Mouse (Mus musculus) midbrain, embryonic 15.5 days (tissue): ENCODE data around the gene E2f4. TPM values are rescaled to one million over a fixed set of nuclear protein-coding genes. Genes with fewer than 3 reads are reported as not detected.

Experiments
- ATAC-seq: fragments of 200-750 bp; cut with Nextera tagmentation; replicated peaks from 2 replicates; pipeline ENCODE4 v1.8.0; 2017; ENCODE audit warnings: moderate TSS enrichment
- H3K27ac ChIP-seq: fragments of 300-500 bp; sonication (generic); 2 replicates; pipeline ENCODE4 v1.5.1; 2015; ENCODE audit warnings: mild to moderate bottlenecking, inconsistent platforms
- H3K27me3 ChIP-seq: fragments of 300-500 bp; sonication (generic); replicated peaks from 2 replicates; pipeline ENCODE4 v1.6.1; 2015; ENCODE audit warnings: inconsistent platforms
- H3K36me3 ChIP-seq: fragments of 300-500 bp; sonication (generic); replicated peaks from 2 replicates; pipeline ENCODE4 v1.6.1; 2015; ENCODE audit warnings: inconsistent platforms
- H3K4me1 ChIP-seq: fragments of 300-500 bp; sonication (generic); 2 replicates; pipeline ENCODE4 v1.6.1; 2015; ENCODE audit warnings: inconsistent platforms
- H3K4me2 ChIP-seq: fragments of 300-500 bp; sonication (generic); 2 replicates; pipeline ENCODE4 v1.6.1; 2015; ENCODE audit warnings: inconsistent platforms, mild to moderate bottlenecking, moderate library complexity
- H3K4me3 ChIP-seq: fragments of 300-500 bp; sonication (generic); 2 replicates; pipeline ENCODE4 v1.5.1; 2015; ENCODE audit warnings: mild to moderate bottlenecking, inconsistent platforms
- H3K9ac ChIP-seq: fragments of 300-500 bp; sonication (generic); 2 replicates; pipeline ENCODE4 v1.6.1; 2015; ENCODE audit warnings: mild to moderate bottlenecking, inconsistent platforms
- H3K9me3 ChIP-seq: fragments of 300-500 bp; sonication (generic); 2 replicates; pipeline ENCODE4 v1.6.1; 2016; ENCODE audit warnings: inconsistent platforms
- WGBS: fragments of 180-500 bp; shearing (Covaris S2); methylation state at CpG from one replicate; pipeline ENCODE4 v1.1.7; 2015; ENCODE audit warnings: mixed read lengths; 5-methylcytosine and 5-hydroxymethylcytosine counted together
- polyA plus RNA-seq: library from polyadenylated mRNA; unstranded; fragments of >200 nt; fragmentation: Nextera tagmentation; extraction: Ambion mirVana; gene quantifications from 2 replicates; pipeline ENCODE4 v1.2.1, GENCODE M21; 2015

The E2f4 gene
- polyA plus RNA-seq, 1 experiment from 2014 or later: 45.3 TPM

- ATAC-seq: no peak
- H3K27ac ChIP-seq: no peak overlapping the region
- H3K9me3 ChIP-seq: no peaks in the 10 kb centered on the region
- no peaks in the 10 kb centered on the region for H3K27me3 ChIP-seq
- H3K36me3 ChIP-seq: peaks cover 41% of the 10 kb centered on the region
- WGBS: 89% methylated on average over 8 of the region's 8 CpGs
- H3K9ac ChIP-seq: no peak overlapping the region
- no peak overlapping the region for H3K4me2 ChIP-seq
- H3K4me1 ChIP-seq: peaks cover 20% of the 10 kb centered on the region
- H3K4me3 ChIP-seq: no peak overlapping the region
Observed at GRCm38 (mm10) chr8:105303396-105303795, 5.9 kb downstream of the E2f4 start.

GRCm38 (mm10) chr8:105303874-105304273 lies 6.4 kb downstream of the E2f4 start:
- Histone ChIP-seq H3K4me3 (no peak overlapping the region), H3K4me2 (no peak overlapping the region), H3K36me3 (peaks cover 41% of the 10 kb centered on the region), H3K27ac (no peak overlapping the region), H3K4me1 (peaks cover 16% of the 10 kb centered on the region), H3K9ac (no peak overlapping the region), H3K27me3 (no peaks in the 10 kb centered on the region), H3K9me3 (no peaks in the 10 kb centered on the region)
- ATAC-seq: no peak
- 87% methylated on average over 9 of the region's 9 CpGs for WGBS

GRCm38 (mm10) chr8:105304325-105305210 lies 7.1 kb downstream of the E2f4 start:
- Histone ChIP-seq H3K4me3 (no peak overlapping the region), H3K4me2 (no peak overlapping the region), H3K9ac (no peak overlapping the region), H3K36me3 (peaks cover 41% of the 10 kb centered on the region), H3K9me3 (no peaks in the 10 kb centered on the region), H3K4me1 (peaks cover 11% of the 10 kb centered on the region), H3K27ac (0 out of 2 replicates have a peak overlapping the region, but pooled peaks have one; percentile 9), H3K27me3 (no peaks in the 10 kb centered on the region)
- 60% methylated on average over 9 of the region's 9 CpGs for WGBS
- ATAC-seq: peak; percentile 30

GRCm38 (mm10) chr8:105305211-105306145 lies 8.0 kb downstream of the E2f4 start, which contains the start of gene Elmo3:
Elmo3 (plus strand) TSS chr8:105305601.
- H3K9me3 ChIP-seq: no peaks in the 10 kb centered on the region
- no peak within 1 kb of the TSS for H3K9ac ChIP-seq
- peaks cover 41% of the 10 kb centered on the region for H3K36me3 ChIP-seq
- H3K4me3 ChIP-seq: 0 out of 2 replicates have a peak within 1 kb of the TSS, but pooled peaks have one; percentile 13
- peak within 1 kb of the TSS; percentile 43 for H3K4me2 ChIP-seq
- WGBS: 10% methylated on average over 30 of the region's 30 CpGs
- H3K27me3 ChIP-seq: no peaks in the 10 kb centered on the region
- H3K27ac ChIP-seq: 0 out of 2 replicates have a peak within 1 kb of the TSS, but pooled peaks have one; percentile 9
- peaks cover 11% of the 10 kb centered on the region for H3K4me1 ChIP-seq
- peak; percentile 62 for ATAC-seq

GRCm38 (mm10) chr8:105306146-105306691 lies 8.8 kb downstream of the E2f4 start:
- Histone ChIP-seq H3K4me2 (peak overlapping the region; percentile 43), H3K9ac (no peak overlapping the region), H3K4me3 (no peak overlapping the region), H3K36me3 (peaks cover 34% of the 10 kb centered on the region), H3K9me3 (no peaks in the 10 kb centered on the region), H3K27ac (no peak overlapping the region), H3K27me3 (no peaks in the 10 kb centered on the region), H3K4me1 (peaks cover 11% of the 10 kb centered on the region)
- WGBS: 50% methylated on average over 5 of the region's 5 CpGs
- peak; percentile 2; the same call in 1 of the 2 replicates for ATAC-seq

- Histone ChIP-seq H3K4me2 (no peak overlapping the region), H3K4me1 (peaks cover 11% of the 10 kb centered on the region), H3K9me3 (no peaks in the 10 kb centered on the region), H3K4me3 (no peak overlapping the region), H3K27me3 (no peaks in the 10 kb centered on the region), H3K27ac (no peak overlapping the region), H3K9ac (no peak overlapping the region), H3K36me3 (peaks cover 35% of the 10 kb centered on the region; the same call in 1 of the 2 replicates)
- WGBS: 95% methylated on average over 13 of the region's 13 CpGs
- ATAC-seq: no peak
Observed at GRCm38 (mm10) chr8:105307670-105308069, 10.2 kb downstream of the E2f4 start.

GRCm38 (mm10) chr8:105308428-105308827 lies 11.0 kb downstream of the E2f4 start:
- ATAC-seq: no peak
- 92% methylated on average over 10 of the region's 10 CpGs for WGBS
- Histone ChIP-seq H3K36me3 (peaks cover 34% of the 10 kb centered on the region; the same call in 1 of the 2 replicates), H3K27me3 (no peaks in the 10 kb centered on the region), H3K27ac (no peak overlapping the region), H3K4me1 (peaks cover 11% of the 10 kb centered on the region), H3K4me2 (no peak overlapping the region), H3K9ac (no peak overlapping the region), H3K9me3 (no peaks in the 10 kb centered on the region), H3K4me3 (no peak overlapping the region)

GRCm38 (mm10) chr8:105309142-105309847 lies 11.8 kb downstream of the E2f4 start:
- ATAC-seq: no peak
- no peak overlapping the region for H3K4me2 ChIP-seq
- WGBS: 81% methylated on average over 15 of the region's 15 CpGs
- H3K36me3 ChIP-seq: peaks cover 33% of the 10 kb centered on the region; the same call in 1 of the 2 replicates
- H3K27ac ChIP-seq: no peak overlapping the region
- no peaks in the 10 kb centered on the region for H3K9me3 ChIP-seq
- no peak overlapping the region for H3K9ac ChIP-seq
- H3K4me1 ChIP-seq: peaks cover 11% of the 10 kb centered on the region
- H3K27me3 ChIP-seq: no peaks in the 10 kb centered on the region
- H3K4me3 ChIP-seq: no peak overlapping the region

GRCm38 (mm10) chr8:105310118-105310517 lies 12.7 kb downstream of the E2f4 start:
- no peak overlapping the region for H3K9ac ChIP-seq
- H3K9me3 ChIP-seq: no peaks in the 10 kb centered on the region
- no peaks in the 10 kb centered on the region for H3K27me3 ChIP-seq
- H3K4me2 ChIP-seq: no peak overlapping the region
- ATAC-seq: no peak
- H3K27ac ChIP-seq: no peak overlapping the region
- peaks cover 11% of the 10 kb centered on the region for H3K4me1 ChIP-seq
- H3K4me3 ChIP-seq: no peak overlapping the region
- peaks cover 36% of the 10 kb centered on the region; the same call in 1 of the 2 replicates for H3K36me3 ChIP-seq
- WGBS: 87% methylated on average over 8 of the region's 8 CpGs

GRCm38 (mm10) chr8:105311718-105312117 lies 14.3 kb downstream of the E2f4 start:
- no peak overlapping the region for H3K4me2 ChIP-seq
- WGBS: 79% methylated on average over 1 of the region's 1 CpGs
- H3K9ac ChIP-seq: no peak overlapping the region

GRCm38 (mm10) chr8:105312891-105313481 lies 15.5 kb downstream of the E2f4 start:
- Histone ChIP-seq H3K9me3 (no peaks in the 10 kb centered on the region), H3K27me3 (no peaks in the 10 kb centered on the region), H3K4me3 (no peak overlapping the region), H3K9ac (no peak overlapping the region), H3K4me1 (no peaks in the 10 kb centered on the region), H3K4me2 (no peak overlapping the region), H3K36me3 (peaks cover 46% of the 10 kb centered on the region; the same call in 1 of the 2 replicates), H3K27ac (no peak overlapping the region)
- ATAC-seq: no peak
- WGBS: 94% methylated on average over 8 of the region's 8 CpGs

More at GRCm38 (mm10) chr8:105311718-105312117, 14.3 kb downstream of the E2f4 start:
- ATAC-seq: no peak
- no peak overlapping the region for H3K4me3 ChIP-seq
- no peak overlapping the region for H3K27ac ChIP-seq
- no peaks in the 10 kb centered on the region for H3K27me3 ChIP-seq
- H3K9me3 ChIP-seq: no peaks in the 10 kb centered on the region
- peaks cover 47% of the 10 kb centered on the region; the same call in 1 of the 2 replicates for H3K36me3 ChIP-seq
- H3K4me1 ChIP-seq: no peaks in the 10 kb centered on the region
